Mouse (Mus musculus): ENCODE results near the gene Bcas3. TPM values are rescaled to one million over a fixed set of nuclear protein-coding genes. Genes with fewer than 3 reads are reported as not detected.

Bcas3 gene
- polyA plus RNA-seq, 3 experiments from 2014 or later, result 25.6 to 48.7 (median 33.9) TPM

DNA sequence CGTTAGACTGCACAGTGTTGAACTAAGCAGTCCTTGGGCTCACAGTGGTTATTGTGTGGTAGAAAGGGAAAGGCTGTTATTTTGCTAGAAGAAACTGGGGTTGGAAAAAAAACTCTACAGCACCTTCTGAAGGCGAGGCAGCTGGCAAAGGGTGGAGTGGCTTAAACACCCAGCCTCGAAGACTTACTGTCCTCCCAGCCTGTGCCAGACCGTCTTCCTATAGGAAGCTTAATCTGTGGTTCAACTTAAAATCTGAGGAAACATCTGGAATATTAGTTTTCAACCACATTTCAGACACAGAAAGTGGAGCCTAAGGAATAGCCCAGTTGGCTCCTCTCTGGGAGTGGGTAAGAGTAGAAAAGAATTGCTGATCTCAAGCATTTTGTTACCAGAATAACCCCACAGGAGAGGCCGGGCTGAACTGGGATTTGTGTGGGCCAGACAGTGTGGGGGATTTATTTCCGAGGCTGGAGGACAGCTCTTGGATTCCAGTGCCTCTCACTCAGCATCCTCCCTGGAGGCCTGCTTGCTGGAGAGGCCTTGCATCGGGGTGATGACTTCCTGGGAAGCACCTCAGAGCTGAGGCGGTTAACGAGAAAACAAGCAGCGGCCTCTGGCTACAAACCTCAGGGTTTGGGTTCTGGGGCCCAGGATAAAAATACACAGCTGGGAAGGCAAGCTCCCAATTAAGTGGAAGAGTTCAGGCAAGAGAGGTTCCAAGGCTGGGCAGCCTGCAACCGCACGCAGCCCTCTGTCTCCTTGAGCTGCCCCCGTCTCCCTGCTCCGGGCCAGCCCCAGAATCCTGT lies 406.9 kb downstream of the Bcas3 start:
- no peak for ATAC-seq

DNA sequence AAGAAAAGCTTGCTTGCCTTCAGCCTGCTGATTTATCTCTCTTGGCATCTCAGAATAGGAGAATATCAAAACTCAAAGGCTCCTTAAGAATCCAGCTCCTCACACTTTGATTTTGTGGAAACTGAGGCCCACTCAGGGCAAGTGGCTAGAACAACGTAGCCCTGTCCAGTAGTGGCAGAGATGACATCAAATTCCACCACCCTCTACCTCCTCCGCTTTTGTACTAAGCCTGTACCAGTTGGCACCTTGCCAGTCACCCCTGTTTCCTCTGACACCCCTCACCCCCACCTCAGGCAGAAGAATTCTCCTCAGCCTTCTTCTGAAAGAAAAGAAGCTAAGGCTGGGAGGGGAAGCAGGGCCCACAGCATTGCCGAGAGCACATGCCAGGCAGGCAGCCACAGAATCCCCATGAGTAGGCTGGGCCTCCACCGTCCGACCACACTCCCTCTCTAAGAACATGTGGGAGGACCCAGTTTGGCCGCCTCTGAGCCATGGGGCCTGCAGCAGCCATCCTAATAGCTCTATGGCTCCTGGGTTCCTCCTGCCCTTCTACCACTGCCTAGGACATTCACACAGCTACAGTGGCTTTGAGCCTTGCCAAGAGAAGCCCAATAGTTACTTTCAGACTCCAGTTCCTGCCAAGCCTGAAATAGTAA lies 407.6 kb downstream of the Bcas3 start:
- no peak for ATAC-seq

DNA sequence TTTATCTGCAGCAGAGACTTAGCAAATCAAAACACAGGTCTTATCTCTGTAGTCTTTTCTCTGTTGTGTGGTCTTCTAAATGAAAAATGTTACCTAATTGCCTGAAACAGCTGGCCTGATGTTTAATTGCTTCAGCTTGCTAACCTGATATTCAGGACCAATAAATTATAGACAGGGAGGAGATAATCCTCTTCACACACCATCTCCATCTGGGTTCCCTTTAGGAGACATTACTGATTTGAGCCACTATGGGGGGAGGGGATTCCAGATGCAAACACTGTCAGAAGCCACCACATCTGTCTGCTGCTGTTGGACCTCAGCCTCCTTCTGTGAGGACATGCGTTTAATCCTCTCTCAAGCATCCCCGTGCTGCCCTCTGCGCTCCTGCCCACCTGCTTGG lies 408.2 kb downstream of the Bcas3 start:
- ATAC-seq, result no peak

DNA sequence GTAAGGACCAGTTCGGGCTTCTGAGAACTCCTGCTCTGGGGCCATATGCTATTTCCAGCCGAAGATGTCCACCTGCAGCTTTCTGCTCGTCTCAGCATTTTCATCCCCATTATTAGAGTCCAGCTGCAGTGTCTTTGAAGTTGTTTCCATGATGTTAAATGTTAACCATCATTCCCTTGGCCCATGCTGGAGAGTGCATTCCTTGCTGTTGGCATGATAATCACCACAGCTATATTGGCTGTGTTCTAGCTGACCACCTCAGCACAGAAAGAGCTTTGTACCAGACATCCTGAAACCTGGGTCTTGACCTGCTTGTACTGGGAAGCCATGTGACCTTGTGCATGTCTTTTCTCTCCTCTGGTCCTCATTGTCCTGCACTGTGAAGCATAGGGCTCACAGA lies 410.7 kb downstream of the Bcas3 start:
- no peak for ATAC-seq

DNA sequence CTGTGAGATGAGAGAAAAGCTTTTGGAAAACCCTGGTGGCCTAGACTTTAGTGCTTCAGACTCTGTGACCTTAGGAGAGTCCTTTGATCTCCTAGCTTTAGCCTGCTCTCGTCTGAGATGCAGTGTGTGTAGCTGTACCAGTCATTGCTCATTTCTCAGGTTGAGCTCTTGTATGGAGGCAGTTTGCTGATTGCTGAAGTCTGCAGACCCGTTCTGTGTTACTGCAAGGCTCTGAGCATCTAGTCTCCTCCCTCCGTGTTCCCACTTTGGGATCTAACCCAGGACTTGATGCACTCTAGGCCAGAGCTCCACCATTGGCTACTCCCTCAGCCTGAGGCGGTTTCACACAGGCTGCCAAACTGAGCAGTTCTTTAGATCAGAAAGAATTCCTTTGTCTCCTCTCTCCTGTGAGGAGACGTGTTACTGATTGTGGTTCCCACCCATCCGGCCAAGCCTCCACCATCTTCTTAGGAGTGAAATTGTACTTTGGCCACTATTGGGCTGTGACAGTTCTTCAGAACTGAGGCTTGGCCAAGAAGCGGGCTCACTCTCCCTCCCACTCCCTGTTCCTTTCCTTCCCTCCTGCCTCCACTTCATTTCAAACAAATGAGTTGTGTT lies 413.2 kb downstream of the Bcas3 start:
- no peak for ATAC-seq

DNA sequence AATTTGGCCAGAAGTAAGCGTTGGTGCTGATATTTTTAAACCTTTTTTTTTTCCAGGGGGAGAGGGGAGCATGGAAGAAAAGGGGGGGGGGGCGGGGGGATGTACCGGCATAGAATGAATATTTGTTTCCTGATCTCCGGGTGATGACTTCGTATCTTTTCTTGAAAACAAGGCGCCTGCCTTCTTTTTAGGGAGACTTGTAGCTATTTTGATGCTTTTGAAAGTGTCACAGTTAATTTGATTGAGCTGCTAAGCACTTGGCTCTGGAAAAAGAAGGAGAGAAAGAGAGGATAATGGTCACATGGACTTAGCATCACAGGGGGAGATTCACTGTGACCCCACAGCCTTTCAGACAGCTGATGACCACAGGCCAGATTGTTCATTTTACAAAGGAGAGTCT lies 413.8 kb downstream of the Bcas3 start:
- ATAC-seq, result no peak

DNA sequence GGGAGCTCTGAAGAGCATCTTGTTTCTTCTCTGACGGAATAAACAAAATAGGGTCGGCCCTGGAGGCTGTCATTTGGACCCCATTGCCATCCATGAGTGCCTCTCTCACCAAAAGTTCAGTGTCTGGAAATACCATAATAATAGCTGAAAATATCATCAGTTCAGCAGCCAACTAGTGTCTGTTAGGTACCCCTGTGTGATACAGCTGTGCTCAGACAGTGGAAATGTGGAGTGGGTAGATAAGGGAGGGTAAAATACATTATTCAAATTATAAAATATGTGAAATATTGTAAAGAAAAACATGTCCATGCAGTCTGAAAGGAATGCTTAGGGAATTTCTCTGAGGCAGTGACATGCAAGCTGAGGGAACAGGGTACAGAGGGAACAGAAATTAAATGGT lies 416.8 kb downstream of the Bcas3 start:
- ATAC-seq, result no peak

DNA sequence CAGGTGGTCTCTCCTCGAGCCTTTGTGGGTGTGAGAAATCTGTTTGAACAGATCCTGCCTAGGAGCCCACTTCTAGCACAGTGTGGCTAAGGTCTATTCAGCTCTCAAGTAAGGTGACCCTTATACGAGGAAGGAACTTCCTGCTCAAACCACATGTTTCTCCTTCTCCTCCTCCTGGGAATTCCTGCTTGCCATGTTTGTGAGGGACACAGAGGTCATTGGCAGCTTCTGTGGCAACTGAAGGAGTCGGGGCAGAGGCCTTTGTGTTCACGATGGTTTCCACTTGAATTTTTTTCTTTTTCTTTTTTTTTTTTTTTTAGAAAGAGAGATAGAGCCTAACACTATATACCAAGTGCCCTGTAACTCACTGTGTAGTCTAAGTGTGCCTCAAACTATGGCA lies 420.4 kb downstream of the Bcas3 start:
- no peak for ATAC-seq

DNA sequence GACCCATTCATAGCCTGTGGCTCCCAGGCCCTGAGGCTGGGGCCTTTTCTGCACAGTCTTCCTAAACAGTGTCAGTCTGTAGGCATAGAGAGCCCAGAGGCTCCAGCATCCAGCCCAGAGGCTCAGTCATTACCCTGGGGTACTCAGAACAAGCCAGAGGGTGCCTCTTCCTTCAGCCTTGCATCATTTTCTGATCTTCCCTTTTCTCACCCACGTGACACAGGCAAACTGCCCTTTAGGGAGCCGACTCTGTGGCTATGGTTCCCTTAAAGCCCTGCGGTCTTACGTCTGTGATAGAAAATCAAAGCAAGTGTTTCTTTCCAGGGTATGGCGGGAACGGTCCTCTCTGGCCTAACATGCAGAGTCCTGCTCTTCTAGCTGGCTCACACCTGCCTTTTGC lies 421.7 kb downstream of the Bcas3 start:
- no peak for ATAC-seq

DNA sequence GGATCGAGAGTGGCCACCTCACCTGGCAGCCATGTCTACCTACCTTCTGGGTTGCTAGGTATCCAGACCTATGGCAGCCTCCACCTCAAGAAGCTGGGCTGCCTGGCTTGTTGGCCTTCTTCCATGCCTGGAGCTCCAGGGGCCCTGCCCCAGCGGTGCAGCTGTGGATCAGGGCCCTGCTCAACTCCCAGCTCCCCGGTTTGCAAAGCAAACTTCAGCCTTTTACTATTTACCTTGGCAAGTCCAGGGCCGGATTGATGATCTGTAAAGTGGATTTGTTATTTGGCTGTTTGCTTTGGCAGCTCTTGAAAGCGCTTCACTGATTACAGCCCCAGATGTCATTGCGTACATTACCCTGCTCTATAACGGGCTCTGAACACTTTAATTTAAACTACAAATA lies 422.5 kb downstream of the Bcas3 start:
- no peak for ATAC-seq

DNA sequence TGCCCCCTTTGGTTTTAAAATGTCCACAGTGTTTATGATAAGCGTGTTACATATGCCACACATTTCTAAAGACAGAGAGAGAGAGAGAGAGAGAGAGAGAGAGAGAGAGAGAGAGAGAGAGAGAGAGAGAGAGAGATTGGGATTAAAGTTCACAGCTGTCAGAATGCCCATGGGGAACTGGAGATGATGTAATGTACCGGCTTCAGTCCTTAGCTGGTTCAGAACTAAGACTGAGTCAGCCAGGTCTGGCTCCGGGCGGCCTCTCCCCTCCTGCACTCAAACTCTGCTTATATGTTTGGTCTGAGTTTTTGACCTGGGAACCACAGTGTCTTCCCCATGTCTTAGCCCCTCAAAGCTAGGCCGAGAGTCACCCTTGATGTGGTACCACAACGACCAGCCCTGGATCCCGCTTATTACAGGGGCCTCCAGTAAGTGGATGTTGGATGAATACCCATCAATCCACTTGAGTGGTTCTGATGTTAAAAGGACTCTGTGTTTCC lies 423.9 kb downstream of the Bcas3 start:
- ATAC-seq, result no peak

DNA sequence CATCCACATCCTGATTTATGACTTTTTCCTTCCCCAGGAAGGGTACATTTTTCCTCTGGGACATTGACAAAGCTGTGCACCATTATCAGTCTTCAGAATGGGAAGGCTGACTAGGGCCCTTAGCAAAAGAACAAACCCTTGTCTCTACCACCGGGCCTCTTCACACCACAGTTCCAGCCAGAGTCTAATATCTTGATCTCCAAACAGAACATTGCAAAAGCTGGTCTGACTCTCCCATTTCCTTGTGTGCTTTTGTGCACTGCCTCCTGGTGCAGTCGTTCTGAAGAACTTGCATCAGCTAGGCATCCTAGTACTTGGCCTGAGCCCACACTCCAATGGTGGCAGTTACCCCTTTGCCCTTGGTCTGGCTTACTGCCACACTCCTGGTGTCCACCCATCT lies 425.0 kb downstream of the Bcas3 start:
- ATAC-seq, result no peak

DNA sequence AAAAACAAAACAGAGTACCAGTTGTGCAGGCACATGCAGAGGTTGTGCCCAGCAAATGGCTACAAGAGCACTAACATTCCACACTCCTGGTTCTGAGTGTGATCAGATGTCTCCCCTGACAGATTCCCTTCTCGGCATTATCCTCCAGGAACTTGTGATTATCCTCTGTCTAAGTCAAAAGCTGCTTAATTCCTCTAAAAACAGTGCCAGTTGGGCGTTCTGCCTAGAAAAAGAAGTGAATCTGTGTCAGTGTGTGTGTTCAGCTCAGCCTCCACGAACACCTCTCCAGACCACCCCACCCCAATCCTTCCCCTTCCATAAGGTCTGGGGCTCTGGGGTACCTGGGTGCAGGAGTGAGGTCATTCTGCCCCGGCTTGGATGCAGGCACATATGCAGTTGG lies 427.3 kb downstream of the Bcas3 start:
- ATAC-seq, result no peak

DNA sequence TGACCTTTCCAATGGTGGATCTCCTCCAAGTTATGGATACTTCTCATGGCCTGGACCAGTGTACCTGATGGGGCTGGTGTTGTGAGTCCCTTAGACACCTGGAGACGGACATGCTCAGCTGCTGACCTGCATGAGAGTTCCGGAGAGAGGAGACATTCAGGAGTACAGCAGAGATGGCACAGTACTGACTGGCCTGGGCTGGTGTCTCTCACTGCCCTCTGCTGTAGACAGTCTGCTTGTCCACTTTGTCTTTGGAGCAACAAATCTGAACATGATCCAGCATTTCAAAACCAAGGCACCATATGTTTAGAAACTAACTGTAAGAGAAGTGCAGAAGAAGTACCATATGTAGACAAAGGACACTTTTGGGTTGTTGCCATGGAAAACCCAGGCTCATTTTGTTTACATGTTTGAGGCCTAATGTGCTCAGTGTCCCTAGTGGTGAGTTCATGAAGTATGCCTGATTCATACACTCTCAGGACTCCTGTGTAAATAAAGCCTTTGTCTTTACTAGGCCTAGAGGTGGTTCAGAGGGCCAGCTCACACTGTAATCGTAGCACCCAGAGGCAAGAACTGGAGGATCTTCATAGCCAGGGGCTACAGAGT lies 433.2 kb downstream of the Bcas3 start:
- no peak for ATAC-seq

DNA sequence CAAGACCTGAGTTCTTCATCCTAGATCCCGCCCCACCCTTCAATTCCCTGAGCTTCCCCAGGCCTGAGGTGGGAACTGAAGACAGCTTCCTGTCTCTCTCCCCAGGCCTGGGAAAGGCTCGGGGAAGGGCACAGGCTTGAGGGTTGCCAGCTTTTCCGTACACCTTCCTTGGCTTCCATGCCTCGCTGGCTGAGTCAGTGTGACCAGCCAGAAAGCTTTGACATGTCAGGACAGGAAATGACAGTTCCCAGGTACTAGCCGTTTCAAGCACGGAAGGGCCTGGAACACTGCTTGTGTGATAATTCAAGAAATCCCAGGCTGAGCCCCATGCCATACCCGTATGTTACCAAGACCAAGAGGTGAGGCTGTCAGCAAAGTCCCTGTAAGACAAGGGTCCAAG lies 436.8 kb downstream of the Bcas3 start:
- no peak for ATAC-seq

DNA sequence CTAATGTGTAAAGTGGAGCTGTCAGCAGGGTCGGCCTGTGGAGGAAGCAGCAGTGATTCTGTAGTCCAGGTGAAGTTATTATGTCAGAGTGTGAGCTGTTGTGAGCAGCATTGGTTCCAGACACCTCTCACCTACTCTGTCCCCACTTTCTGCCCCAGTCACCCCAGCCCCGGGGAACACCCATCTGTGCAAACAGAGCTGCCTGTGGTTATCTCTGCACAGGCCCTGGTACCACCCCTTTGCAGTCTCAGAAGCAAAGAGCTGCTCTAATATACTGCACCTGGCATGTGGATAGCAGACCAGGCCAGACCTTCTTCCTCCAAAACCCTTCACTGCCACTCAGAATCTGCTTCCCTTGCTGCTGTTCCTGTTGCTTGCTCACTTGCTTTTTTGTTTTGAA lies 437.3 kb downstream of the Bcas3 start:
- ATAC-seq, result no peak

DNA sequence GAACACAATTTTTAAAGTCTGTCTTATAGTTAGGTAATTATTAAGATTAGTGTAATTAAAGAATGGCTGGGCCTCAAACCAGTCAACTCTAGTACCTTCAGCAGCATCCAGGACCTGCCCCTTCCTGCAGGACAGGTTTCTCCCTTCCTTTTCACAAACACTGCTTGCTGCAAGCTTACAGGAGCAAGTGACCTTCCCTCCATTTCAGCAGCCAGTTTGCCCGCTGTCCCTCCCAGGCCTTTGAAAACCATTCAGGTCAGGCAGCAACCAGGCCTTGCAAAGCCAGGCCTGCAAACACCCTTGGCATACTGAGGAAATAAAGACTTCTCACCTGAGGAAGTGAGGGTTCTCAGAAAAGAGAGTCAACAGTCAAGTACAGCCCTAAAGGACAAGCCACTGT lies 438.2 kb downstream of the Bcas3 start:
- no peak for ATAC-seq

DNA sequence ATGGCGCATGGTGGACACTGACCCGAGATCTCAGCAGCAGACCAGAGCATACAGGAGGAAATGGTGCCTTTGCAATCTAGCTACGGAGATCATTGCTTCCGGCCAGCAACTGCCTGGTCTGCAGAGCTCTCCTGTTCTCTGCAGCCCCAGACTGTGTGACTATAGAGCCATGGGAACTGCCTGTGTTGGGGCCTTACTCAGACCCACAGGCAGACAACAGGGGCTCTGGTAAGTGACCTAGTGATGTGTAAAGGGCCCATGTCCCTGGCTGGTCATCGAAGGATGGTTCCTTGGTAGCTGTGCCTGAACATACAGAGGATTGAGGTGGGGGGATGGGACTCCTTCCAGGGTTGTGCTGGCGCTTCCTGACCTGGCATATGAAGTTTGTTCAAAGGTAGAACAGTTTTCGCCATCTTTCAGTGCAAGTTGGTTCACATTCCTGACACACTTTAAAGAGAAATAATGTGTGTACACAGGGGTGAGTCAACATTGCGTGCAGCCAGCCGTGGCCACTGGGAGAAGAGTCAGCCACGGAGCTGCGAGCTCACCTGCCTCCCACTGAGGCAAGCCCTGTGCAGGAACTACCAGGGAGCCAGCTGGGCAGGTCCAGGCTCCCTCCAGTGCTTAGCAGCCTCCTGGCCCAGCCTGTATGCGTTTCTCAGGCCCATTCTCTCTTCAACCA lies 439.7 kb downstream of the Bcas3 start:
- no peak for ATAC-seq

DNA sequence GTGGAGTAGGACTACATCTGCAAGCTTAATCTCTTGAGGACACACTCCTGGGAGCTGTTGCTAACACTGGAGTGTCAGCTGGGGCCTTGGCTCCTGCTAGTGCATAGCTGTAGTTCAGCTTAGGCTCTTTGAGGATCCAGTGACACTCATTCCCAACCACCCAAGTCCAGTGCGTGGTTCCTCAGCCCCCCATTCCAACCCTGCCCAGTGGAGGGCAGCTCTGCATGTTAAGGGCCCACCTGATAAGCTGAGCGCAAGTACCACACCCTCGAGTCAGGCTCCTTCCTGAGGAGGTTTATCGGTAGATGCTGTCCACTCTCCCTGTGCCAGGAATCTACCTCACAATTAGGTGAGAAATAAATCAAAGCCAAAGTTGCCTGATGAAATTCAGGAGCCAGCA lies 446.5 kb downstream of the Bcas3 start:
- no peak for ATAC-seq

DNA sequence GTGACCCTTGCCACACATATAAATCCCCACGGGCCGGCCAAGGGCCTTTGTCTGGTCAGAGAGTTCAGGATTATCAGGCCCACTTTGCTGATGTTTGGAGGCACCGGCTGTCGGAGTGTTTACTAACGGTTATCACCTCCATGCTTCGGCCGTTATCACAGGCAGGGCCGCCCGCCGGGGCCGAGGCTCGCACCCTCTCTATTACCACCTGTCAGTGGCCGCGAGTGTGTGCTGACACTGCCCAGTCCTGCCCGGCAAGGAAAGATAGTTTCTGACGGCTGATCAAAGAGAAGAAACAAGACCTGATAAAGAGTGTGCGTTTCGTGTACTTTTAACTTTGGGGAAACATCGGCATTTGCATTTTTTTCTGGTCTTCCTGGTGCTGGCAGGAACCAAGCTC lies 446.9 kb downstream of the Bcas3 start:
- ATAC-seq, result no peak

DNA sequence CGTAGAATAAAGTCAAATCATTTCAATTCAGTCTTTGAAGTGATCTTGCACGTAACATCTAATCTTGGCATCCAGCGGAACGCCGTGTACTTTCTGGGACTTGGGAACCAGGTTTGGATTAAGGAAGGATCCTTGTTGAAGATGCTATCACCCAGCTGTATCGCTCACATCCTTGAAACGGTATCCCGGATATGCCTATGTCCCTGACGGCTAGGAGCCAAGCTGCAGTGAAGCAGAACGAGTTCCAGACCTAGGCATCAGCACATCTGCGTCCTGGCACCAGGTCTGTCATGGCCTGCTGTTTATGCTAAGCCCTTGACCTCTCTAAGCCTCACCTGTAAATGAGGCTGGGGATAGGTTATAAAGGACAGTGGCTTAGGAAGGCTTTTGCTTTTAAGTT lies 447.4 kb downstream of the Bcas3 start:
- ATAC-seq, result no peak

DNA sequence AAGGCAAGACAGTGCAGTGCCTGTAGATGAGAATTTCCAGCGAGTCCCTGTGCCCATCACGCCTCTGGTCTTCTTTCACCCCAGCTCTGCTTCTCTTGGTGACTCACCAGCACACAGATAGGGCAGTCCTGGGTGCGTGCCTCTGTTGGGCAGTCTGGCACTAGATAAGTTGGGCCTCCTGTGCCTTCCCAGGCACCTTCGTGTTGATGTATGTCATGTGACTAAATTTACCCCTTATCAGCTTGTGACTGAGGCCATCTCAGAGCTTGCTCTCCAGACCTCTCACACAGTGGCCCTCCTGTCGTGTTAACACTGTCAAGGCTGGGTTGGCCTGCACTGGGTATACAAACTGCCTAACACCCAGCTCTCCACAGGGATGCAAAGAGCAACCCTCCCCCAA lies 451.1 kb downstream of the Bcas3 start:
- no peak for ATAC-seq

DNA sequence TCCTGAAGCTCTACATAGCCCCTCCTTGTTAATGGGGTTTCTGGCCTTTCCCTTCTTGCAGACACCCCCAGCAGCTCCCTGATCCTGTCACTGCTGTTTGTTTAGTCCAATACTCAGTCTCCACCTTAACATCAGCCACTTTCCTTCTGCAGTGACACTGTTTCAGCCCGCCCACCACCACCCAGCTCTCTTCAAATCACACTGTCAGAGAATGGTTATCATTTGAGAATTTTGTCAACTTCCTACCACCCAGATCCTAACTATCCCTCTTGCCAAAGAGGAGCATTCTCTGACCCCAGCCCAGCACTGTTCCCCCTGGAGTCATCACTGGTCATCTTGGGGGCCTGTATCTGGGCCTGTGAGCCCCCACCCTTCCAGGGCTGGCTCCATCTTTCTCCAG lies 452.8 kb downstream of the Bcas3 start:
- ATAC-seq, result no peak
